Mouse (Mus musculus) CH12F3 (cell line): Measurements from ENCODE around the gene Cyp24a1.
"Not testable (repeated sequence)": the region's sequence is repeated elsewhere in the genome, so short reads cannot be mapped to it uniquely, and the experiment has no call there.

Source experiments
- in situ Hi-C: fragments of 300-500 bp; cut with MboI; formaldehyde crosslinking; loops from 2 replicates; pipeline ENCODE4 v1.14.3; 2020; ENCODE audit warnings: low sequenced_read_pairs

The Cyp24a1 gene

GRCm38 (mm10) chr2:170496154-170496930 is 603 bp downstream of the Cyp24a1 start, which contains the start of gene Pfdn4:
Gene Pfdn4 (plus strand): TSS chr2:170496428.
- in situ Hi-C loops = no loop called here

DNA sequence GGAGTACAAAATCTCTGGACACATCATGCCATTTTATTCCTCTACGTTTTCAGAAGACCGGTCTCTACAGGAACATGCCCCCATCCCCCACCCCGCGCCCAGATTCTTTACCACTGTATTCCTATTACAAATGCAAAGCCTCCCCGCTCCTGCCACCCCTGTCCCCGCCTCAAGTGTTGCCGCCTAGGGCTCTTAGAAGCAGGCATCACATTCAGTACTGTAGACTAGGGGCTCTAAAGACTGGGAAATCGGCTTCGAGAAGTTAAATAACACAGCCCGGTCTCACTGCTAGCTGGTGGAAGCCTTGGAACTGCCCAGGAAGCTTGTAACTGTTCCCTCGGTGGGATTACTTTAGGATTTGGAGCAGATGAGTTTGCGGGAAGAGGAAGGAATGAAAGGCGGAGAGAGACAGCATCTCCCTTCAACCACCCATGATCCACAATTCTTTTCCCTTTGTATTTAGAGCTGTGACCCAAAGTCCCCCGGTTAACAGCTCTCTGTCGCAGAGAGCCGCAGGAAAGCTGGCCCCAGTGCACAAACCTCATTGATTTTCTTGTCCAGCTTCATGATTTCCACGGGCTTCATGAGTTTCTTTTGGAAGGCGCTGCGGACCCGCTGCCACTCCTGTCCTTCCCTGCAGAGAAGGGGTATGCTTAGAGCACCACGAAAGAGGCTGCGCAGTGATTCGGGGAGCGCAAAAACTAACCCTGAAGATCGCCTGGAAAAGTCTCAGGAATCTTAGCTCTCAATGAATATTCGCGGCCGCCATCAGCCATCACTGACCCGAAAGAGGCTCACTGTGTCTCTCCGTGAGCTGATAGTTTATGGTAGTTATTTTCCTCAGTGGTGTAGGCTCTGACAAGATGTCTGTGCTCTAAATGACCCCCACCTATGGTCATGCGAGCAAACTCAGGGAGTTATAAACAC is 1.9 kb downstream of the Cyp24a1 start:
- in situ Hi-C loops = no loop called here

DNA sequence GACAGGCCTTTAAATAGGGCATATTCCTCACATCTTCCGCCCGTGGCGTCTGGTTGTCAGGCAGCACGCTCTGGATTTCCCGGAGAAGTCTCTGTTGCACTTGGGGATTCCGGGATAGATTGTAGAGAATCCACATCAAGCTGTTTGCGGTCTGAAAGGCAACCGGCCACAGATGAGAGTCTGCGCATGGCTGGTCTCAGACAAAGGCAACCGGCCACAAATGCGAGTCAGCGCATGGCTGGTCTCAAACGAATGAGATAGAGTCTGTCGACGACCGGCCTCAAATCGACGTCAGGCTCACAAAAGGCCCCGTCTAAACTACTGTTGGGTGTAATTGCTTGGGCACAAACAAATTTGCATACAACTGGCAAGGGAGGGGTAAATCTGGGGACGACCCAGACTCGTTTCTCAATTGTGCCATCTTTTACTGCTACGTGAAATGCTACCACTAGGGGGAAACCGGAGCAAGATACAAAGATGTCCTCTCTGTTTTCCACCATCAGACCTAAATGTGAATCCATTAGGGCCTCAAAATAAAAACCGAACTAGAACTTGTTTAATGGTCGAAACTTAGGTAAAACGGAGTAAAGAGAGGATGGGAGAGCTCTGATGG is 8.9 kb downstream of the Cyp24a1 start:
- in situ Hi-C loops = no loop called here

DNA sequence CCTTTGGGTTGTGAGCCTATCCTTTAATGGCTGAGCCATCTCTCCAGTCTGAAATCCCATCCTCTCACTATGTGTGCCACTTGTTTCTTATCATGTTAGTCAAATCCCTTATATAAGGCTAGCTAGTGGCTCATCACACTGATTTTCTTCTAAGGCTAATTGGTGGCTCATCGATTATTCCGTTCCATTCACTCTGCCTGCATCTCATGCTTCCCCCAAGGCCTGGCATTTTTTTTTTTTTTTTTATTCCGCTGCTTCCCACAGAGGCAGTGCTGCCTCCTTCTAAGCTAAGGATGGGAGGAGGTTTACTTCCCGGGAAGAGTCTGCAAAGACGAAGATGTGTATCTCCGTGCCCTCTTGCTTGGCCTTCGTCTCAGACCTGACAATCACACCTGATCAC is 9.7 kb downstream of the Cyp24a1 start:
- in situ Hi-C loops = no loop called here

DNA sequence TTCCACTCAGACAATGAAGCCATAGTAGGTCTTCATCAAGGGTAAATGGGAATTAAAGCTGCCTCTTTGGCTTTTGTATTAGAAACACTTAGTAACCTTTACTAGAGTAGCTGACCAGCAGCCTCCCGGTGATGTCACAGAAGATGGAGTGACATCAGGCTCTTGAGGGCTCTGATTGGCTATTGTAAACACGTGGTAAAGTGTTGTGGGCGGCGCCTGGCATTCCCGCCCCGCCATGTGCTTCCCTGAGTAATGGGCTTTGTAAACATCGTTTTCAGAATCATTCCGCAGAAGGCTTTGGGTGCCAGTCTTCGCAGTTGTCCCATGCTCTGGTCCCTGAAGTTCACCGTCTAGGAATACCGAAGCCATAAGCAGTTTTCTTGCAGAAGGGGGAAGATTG is 13.0 kb downstream of the Cyp24a1 start:
- in situ Hi-C loops = no loop called here

- in situ Hi-C loops = no loop called here
These were observed 14.9 kb downstream of the Cyp24a1 start for GRCm38 (mm10) chr2:170482019-170482540.

DNA sequence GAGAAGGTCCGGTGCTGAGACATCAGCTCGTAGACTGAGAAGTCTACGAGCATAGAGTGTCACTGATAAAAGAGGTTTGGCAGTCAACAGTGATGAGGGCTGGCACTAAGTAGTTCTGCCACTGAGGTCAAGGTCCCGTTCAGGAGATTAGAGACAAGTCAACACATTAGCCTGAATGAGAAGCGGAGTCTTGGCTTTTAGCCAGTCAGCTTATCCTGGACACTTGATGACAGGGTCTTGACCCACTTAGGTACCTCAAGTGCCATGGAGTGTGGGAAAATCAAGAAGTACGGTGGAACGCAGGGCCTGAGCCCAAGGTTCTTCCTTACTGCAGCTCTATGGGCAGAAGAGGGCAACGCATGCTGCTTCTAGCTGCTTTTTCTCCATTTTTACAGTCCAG is 20.3 kb downstream of the Cyp24a1 start:
- in situ Hi-C loops = no loop called here

- in situ Hi-C loops = no loop called here
These were observed 20.7 kb downstream of the Cyp24a1 start for GRCm38 (mm10) chr2:170476215-170476614.

DNA sequence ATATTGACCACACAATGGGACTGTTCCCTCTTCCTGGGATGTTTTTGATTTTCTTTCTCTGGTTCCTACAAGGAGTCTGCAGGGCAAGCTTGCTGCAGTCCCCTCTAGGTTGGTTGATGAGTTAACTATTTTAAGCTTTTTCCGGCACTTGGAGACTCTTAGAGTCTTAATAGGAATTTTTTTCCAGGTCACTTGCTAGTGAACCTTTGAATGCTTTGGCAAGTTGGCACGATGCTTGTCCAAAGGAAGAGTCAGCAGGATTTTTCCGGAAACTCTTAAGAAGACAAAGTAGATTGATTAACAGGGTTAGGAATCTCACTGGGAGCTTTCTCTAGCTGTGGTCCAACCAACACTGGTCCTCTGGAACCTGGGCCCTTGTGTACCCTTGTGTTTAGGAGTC is 21.8 kb downstream of the Cyp24a1 start:
- in situ Hi-C loops = no loop called here

DNA sequence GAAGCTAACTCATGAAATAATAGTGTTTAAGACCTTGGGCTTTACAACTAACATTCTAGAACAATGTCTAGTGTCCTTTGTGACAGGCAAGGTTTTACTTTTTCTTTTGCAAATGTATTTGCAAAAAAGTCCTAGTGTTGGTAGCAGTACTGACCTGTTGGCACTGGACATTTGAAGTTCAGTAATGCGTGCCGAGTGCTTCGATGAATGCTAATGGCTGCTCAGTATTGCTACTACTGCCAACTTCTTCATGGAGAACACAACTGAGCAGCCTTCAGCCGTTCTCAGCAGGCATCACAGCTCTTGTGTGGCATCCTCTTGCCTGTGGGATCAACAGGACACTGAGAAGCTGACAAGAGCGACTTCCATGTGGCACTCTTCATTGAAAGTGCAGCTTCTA is 22.8 kb downstream of the Cyp24a1 start:
- in situ Hi-C loops = no loop called here

GRCm38 (mm10) chr2:170470591-170470990 is 26.4 kb downstream of the Cyp24a1 start:
- in situ Hi-C loops = no loop called here

GRCm38 (mm10) chr2:170469616-170470308 is 27.2 kb downstream of the Cyp24a1 start:
- in situ Hi-C loops = no loop called here

GRCm38 (mm10) chr2:170468009-170468408 is 28.9 kb downstream of the Cyp24a1 start:
- in situ Hi-C loops = no loop called here

DNA sequence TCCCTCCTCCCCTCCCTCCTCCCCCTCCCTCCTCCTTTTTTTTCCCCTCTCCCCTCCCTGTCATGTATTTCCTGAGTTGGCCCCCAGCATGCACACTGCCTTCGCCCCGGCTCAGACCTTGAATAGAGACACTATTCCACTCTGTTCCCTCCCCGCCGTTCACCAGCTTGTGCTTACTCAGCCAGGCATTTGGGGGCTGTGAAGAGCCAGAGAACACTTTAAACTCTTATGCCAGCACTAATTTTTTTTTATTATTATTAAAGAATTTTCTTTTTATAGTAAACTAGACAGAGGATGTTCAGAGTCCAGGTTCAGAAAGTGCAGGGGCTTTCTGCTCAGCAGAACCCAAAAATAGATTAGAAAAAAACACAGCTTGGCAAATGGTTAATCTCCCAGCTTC is 32.1 kb downstream of the Cyp24a1 start:
- in situ Hi-C loops = no loop called here

- in situ Hi-C loops = no loop called here
These were observed 35.3 kb downstream of the Cyp24a1 start for GRCm38 (mm10) chr2:170461652-170462051.

DNA sequence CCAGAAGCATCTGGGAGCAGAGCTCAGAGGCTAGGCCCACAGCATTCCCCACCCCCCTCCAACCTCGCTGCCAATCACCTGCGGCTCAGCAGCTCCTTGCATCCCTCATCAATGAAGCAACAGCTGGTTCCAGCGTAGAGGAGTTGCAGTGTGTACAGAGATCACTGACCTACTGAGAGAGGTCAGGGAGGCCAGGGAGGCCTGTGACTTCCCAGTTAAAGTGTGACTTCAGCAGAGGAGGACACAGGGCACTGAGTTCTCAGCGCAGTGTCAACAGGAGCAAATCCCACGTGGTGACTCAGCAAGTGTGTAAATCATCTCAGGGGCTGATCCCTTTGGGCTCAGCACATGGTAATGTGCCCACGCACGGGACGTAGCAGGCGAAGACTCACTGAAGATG is 37.1 kb downstream of the Cyp24a1 start:
- in situ Hi-C loops = no loop called here

- in situ Hi-C loops = no loop called here
These were observed 37.8 kb downstream of the Cyp24a1 start for GRCm38 (mm10) chr2:170459183-170459582.

GRCm38 (mm10) chr2:170453809-170454208 is 43.1 kb downstream of the Cyp24a1 start:
- in situ Hi-C loops = not testable (repeated sequence)

- in situ Hi-C loops = no loop called here
These were observed 46.0 kb downstream of the Cyp24a1 start for GRCm38 (mm10) chr2:170450933-170451332.

DNA sequence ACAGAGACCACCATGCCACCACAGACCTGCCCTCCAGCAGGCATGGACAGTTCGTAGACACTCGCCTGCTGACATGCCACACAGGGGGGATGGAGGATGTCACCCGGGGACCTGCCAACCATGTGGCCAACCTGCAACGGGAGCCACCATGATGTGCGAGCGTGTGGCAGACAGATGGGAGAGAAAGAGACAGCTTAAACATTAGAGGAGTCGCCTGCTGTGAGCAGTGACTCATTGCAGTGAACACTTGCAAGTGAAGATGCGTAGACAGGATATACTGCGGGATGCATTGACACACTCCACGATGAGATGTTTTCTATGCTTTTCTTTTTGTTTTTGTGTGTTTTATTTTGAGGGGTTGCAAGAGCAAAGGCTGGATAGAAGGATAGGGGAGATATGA is 49.3 kb downstream of the Cyp24a1 start:
- in situ Hi-C loops = loop anchor here (10.0 kb wide), 1 partner anchor 57 kb away; no protein-coding TSS in a partner anchor
